Mouse (Mus musculus) adrenal gland, adult (tissue): ENCODE results near the gene BC034090.

ENCODE experiments used
- DNase-seq, 2 experiments: peaks; one replicate each; pipeline ENCODE4 v3.0.0; 2022 to 2023; ENCODE audit warnings: low spot score in 1 of 2; ENCODE audit not compliant: inconsistent age in 2 of 2

The BC034090 gene

GRCm38 (mm10) chr1:155244771-155245211 lies 547 bp upstream of the BC034090 start:
- peak; percentile 61 to 83 for DNase-seq

GRCm38 (mm10) chr1:155242488-155242745 lies 1.8 kb downstream of the BC034090 start:
- DNase-seq = no peak

GRCm38 (mm10) chr1:155241701-155242487 lies 2.4 kb downstream of the BC034090 start:
- peak; percentile 38 to 65 for DNase-seq

GRCm38 (mm10) chr1:155239962-155240717 lies 4.1 kb downstream of the BC034090 start:
- peak; percentile 89 to 94 for DNase-seq

GRCm38 (mm10) chr1:155239169-155239568 lies 5.1 kb downstream of the BC034090 start:
- peak in 1 of 2 experiments; percentile 32 for DNase-seq

GRCm38 (mm10) chr1:155238126-155238525 lies 6.1 kb downstream of the BC034090 start:
- peak in 1 of 2 experiments; percentile 14 for DNase-seq

GRCm38 (mm10) chr1:155237390-155237789 lies 6.9 kb downstream of the BC034090 start:
- peak in 1 of 2 experiments; percentile 59 for DNase-seq

GRCm38 (mm10) chr1:155236306-155237024 lies 7.8 kb downstream of the BC034090 start:
- DNase-seq = peak; percentile 33 to 55

- DNase-seq = peak in 1 of 2 experiments; percentile 25
These were observed 8.6 kb downstream of the BC034090 start for GRCm38 (mm10) chr1:155235641-155236040.

GRCm38 (mm10) chr1:155233931-155234607 lies 10.2 kb downstream of the BC034090 start:
- DNase-seq = peak; percentile 73 to 86

GRCm38 (mm10) chr1:155233378-155233777 lies 10.9 kb downstream of the BC034090 start:
- DNase-seq = peak; percentile 49 to 59

- DNase-seq = peak; percentile 24 to 40
These were observed 11.5 kb downstream of the BC034090 start for GRCm38 (mm10) chr1:155232786-155233185.

- DNase-seq = peak; percentile 23 to 40
These were observed 11.9 kb downstream of the BC034090 start for GRCm38 (mm10) chr1:155232385-155232784.

- peak in 1 of 2 experiments; percentile 63 for DNase-seq
These were observed 14.5 kb downstream of the BC034090 start for GRCm38 (mm10) chr1:155229464-155230411.

GRCm38 (mm10) chr1:155223849-155224554 lies 20.2 kb downstream of the BC034090 start:
- DNase-seq = peak; percentile 89 to 94

- DNase-seq = no peak
These were observed 21.2 kb downstream of the BC034090 start for GRCm38 (mm10) chr1:155223036-155223435.

GRCm38 (mm10) chr1:155222101-155222669 lies 22.1 kb downstream of the BC034090 start:
- no peak for DNase-seq

- DNase-seq = no peak
These were observed 25.3 kb downstream of the BC034090 start for GRCm38 (mm10) chr1:155218924-155219323.
